Mouse (Mus musculus) neural tube, embryonic 15.5 days (tissue): ENCODE results near the gene Riok1. TPM values are rescaled to one million over a fixed set of nuclear protein-coding genes. Genes with fewer than 3 reads are reported as not detected.

Experiments
- ATAC-seq: fragments of 200-750 bp; cut with Nextera tagmentation; 2 replicates; pipeline ENCODE4 v1.8.0; 2017; ENCODE audit warnings: mild to moderate bottlenecking, moderate TSS enrichment, moderate library complexity; ENCODE audit not compliant: low FRiP score
- H3K27ac ChIP-seq: fragments of 300-500 bp; sonication (generic); replicated peaks from 2 replicates; pipeline ENCODE4 v1.5.1; 2015; ENCODE audit warnings: mild to moderate bottlenecking, inconsistent platforms
- H3K27me3 ChIP-seq: fragments of 300-500 bp; sonication (generic); replicated peaks from 2 replicates; pipeline ENCODE4 v1.6.1; 2015; ENCODE audit warnings: inconsistent platforms
- H3K36me3 ChIP-seq: fragments of 300-500 bp; sonication (generic); 2 replicates; pipeline ENCODE4 v1.6.1; 2015; ENCODE audit warnings: inconsistent platforms
- H3K4me1 ChIP-seq: fragments of 300-500 bp; sonication (generic); 2 replicates; pipeline ENCODE4 v1.6.1; 2015; ENCODE audit warnings: inconsistent platforms
- H3K4me2 ChIP-seq: fragments of 300-500 bp; sonication (generic); 2 replicates; pipeline ENCODE4 v1.6.1; 2015; ENCODE audit warnings: inconsistent platforms, mild to moderate bottlenecking, moderate library complexity
- H3K4me3 ChIP-seq: fragments of 300-500 bp; sonication (generic); replicated peaks from 2 replicates; pipeline ENCODE4 v1.5.1; 2015; ENCODE audit warnings: mild to moderate bottlenecking, inconsistent platforms
- H3K9ac ChIP-seq: fragments of 300-500 bp; sonication (generic); replicated peaks from 2 replicates; pipeline ENCODE4 v1.6.1; 2015; ENCODE audit warnings: mild to moderate bottlenecking, inconsistent platforms
- H3K9me3 ChIP-seq: fragments of 300-500 bp; sonication (generic); replicated peaks from 2 replicates; pipeline ENCODE4 v1.6.1; 2016; ENCODE audit warnings: inconsistent platforms
- WGBS: fragments of 180-500 bp; shearing (Covaris S2); methylation state at CpG from one replicate; pipeline ENCODE4 v1.1.7; 2015; ENCODE audit warnings: mixed read lengths; 5-methylcytosine and 5-hydroxymethylcytosine counted together
- polyA plus RNA-seq: library from polyadenylated mRNA; unstranded; fragments of >200 nt; fragmentation: Nextera tagmentation; extraction: Ambion mirVana; gene quantifications from 2 replicates; pipeline ENCODE4 v1.2.1, GENCODE M21; 2015

Riok1 gene
- polyA plus RNA-seq: 51.7 and 54.4 TPM in 2 replicates

DNA sequence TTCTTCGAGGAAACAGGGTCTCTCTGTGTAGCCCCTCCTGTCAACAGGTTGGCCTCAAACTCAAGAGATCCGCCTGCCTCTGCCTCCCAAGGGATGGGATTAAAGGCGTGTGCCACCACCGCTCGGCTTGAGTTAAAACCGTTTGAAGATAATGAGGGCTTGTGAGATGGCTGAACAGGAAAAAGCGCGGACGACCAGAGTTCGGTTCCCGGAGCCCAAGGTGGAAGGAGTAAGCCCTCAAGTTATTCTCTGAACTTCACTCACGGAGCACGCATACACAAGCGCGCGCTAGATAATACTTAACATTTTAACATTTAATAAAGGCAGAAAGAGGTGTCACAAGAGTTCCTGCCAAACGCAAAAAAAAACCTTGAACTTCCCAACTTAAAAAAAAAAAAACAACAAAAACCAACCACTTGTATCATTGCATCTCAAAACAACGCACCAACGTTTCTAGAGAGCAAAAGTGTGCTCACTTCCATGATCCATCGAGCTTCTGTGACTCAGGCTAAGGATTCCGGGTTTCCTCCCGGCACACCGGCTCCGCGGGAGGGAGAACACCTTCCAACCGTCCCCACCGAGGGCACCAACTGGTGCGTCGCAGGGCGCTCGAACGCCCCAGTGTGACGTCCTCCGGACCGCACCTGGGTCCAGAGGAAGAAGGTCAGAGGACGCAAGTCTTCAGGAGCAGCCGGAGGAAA lies at the start of gene Riok1:
Riok1 (plus strand) TSS at position 653 of the 701 bp plus-strand sequence.
- peak within 1 kb of the TSS; percentile 88 for H3K27ac ChIP-seq

DNA sequence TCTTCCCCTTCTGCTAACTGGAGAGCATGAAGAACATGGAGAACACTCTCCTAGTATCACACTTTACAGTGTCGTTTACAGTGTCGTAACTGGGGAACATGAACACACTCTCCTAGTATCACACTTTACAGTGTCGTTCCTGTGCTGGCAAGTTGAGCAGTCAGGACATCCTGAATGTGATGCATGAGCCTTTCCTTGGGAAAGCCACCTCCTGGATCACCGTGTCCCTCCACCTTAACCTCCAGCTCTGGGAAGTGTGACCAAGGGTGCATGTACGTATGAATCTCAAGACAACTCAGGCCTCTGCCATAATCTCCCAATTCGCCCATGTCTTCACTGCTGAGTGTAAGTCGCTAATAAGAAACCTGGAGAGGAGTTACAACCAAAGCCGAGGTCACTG lies 47.1 kb upstream of the Riok1 start:
- Histone ChIP-seq H3K36me3 (peaks cover 59% of the 10 kb centered on the region), H3K4me1 (peaks cover 12% of the 10 kb centered on the region), H3K27me3 (no peaks in the 10 kb centered on the region), H3K9ac (no peak overlapping the region), H3K27ac (no peak overlapping the region), H3K9me3 (no peaks in the 10 kb centered on the region), H3K4me2 (no peak overlapping the region), H3K4me3 (no peak overlapping the region)
- no peak for ATAC-seq
- WGBS: 93% methylated on average over 8 of the region's 8 CpGs

More for the DNA sequence above, at the start of gene Riok1:
- peak; percentile 75 for ATAC-seq
- H3K4me2 ChIP-seq: peak within 1 kb of the TSS; percentile 95
- H3K4me3 ChIP-seq: peak within 1 kb of the TSS; percentile 86
- H3K9ac ChIP-seq: peak within 1 kb of the TSS; percentile 77
- H3K4me1 ChIP-seq: peaks cover 24% of the 10 kb centered on the region
- H3K9me3 ChIP-seq: no peaks in the 10 kb centered on the region
- 10% methylated on average over 37 of the region's 37 CpGs for WGBS
- no peaks in the 10 kb centered on the region for H3K27me3 ChIP-seq
- peaks cover 17% of the 10 kb centered on the region for H3K36me3 ChIP-seq

DNA sequence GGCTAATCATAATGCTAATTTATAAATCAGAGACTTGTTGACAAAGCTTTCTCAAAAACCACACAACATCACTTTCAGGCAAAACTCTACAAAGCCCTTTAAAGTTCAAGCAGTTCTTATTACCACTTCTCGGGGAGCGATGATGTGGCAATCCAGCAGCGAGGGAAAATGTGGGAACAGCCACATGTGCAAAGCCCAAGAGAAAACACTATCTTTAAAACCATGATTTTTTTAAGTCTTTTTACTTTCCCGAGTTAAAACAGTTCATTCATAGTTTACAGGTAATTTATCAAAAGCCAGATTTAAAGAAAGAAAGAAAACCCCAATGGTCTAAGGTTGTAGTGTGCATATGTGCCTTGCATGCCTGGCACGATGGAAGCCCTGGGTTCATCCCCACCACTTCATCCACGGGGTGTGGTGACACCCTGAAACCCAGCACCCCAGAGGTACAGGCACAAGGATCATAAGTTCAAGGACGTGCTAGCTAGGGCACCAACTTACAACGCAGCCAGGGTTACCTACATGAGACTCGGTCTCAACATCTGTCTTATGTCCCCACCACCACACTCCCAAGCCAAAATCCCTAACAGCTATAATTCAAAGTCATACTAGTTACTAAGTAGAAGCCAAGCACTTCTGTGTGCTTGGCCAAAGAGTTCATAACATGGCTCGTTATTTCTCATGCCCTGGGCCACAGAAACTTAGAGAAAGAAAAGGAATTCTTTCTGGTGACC lies 44.0 kb upstream of the Riok1 start:
- no peak for ATAC-seq
- Histone ChIP-seq H3K9me3 (no peaks in the 10 kb centered on the region), H3K27ac (peak overlapping the region; percentile 94; the same call in 1 of the 2 replicates), H3K9ac (peak overlapping the region; percentile 92), H3K36me3 (peaks cover 33% of the 10 kb centered on the region), H3K4me2 (peak overlapping the region; percentile 70), H3K4me3 (peak overlapping the region; percentile 98), H3K27me3 (no peaks in the 10 kb centered on the region), H3K4me1 (peaks cover 14% of the 10 kb centered on the region)
- WGBS: 14% methylated on average over 10 of the region's 10 CpGs

DNA sequence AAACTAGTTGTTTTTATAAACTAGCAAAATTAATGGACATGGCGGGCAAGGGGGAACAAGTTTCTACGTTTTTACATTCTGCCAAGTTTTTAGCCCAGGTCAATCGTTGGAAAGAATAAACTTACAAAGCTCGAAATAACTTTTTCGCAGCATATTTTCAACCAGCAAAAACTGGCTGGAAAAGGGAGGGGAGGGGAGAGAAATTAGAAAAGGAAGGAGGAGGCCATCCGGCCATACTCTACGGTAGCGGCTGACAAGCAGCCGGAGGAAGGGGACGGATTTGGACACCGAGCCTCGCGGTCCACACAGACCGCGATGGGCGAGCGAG lies 43.5 kb upstream of the Riok1 start:
- no peaks in the 10 kb centered on the region for H3K9me3 ChIP-seq
- ATAC-seq: no peak
- H3K27me3 ChIP-seq: no peaks in the 10 kb centered on the region
- WGBS: under 1% methylated on average over 17 of the region's 17 CpGs
- H3K4me2 ChIP-seq: peak overlapping the region; percentile 70
- H3K4me3 ChIP-seq: peak overlapping the region; percentile 98
- H3K36me3 ChIP-seq: peaks cover 29% of the 10 kb centered on the region
- peak overlapping the region; percentile 92 for H3K9ac ChIP-seq
- peak overlapping the region; percentile 94 for H3K27ac ChIP-seq
- peaks cover 14% of the 10 kb centered on the region for H3K4me1 ChIP-seq

DNA sequence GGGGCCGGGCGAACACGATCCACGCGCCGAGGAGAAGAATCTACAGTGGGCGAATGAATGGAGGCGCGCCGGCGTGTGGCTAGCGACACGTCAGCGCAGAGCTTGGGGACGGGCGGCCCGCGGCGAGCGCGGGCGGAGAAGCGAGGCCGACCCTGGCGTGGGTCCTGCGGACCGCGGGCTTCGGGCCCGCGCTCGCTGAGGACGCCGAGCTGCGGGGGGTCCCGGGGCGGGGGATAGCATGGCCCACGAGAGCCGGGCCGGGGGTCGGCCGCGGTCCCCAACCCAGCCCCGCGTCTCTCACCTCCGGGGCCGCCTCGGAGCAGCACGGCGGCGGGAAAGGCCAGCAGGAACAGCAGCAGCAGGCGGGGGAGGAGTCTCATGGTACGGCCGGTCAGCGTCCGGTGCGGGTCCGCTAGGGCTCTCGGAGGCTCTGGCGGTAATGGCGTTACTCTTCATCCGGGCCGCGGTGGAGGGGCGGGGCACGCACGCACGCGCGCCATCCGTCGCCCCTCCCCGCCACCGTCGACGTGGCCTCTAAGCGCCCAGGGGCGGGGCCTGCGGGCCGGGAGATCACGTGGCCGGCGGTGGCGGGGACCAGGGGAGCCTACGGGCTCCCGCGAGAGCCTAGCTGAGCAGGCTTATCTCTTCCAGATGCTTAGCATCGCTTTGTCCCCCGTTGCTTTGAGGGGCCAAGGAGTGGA lies 42.9 kb upstream of the Riok1 start, which contains the start of gene Ssr1:
Ssr1 (minus strand) TSS at position 514 of the 701 bp plus-strand sequence.
- peak within 1 kb of the TSS; percentile 98 for H3K4me3 ChIP-seq
- ATAC-seq: peak; percentile 99
- H3K4me1 ChIP-seq: peaks cover 14% of the 10 kb centered on the region
- peak within 1 kb of the TSS; percentile 92 for H3K9ac ChIP-seq
- WGBS: under 1% methylated on average over 85 of the region's 89 CpGs
- H3K36me3 ChIP-seq: peaks cover 24% of the 10 kb centered on the region
- H3K9me3 ChIP-seq: no peaks in the 10 kb centered on the region
- H3K4me2 ChIP-seq: peak within 1 kb of the TSS; percentile 70
- H3K27ac ChIP-seq: peak within 1 kb of the TSS; percentile 94
- H3K27me3 ChIP-seq: no peaks in the 10 kb centered on the region

DNA sequence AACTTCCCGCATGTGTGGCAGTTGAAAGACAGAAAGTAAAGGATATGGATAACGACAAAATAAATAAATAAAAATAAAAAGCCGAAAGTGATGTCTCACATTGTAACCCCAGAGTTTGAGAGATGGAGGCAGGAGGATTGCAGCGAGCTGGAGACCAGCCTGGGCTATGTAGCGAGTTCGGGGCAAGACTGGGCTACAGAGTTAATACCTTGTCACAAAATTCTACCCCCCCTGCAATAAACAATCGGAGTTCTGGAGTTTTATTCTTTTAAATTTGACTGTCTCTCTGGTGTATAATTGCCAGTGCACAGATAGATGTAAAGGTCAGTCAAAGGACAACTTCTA lies 42.4 kb upstream of the Riok1 start:
- Histone ChIP-seq H3K27ac (peak overlapping the region; percentile 79), H3K36me3 (peaks cover 19% of the 10 kb centered on the region), H3K9me3 (no peaks in the 10 kb centered on the region), H3K4me1 (peaks cover 14% of the 10 kb centered on the region), H3K9ac (peak overlapping the region; percentile 32; the same call in 1 of the 2 replicates), H3K27me3 (no peaks in the 10 kb centered on the region), H3K4me3 (peak overlapping the region; percentile 98), H3K4me2 (peak overlapping the region; percentile 70)
- WGBS: 20% methylated on average over 7 of the region's 7 CpGs
- peak; percentile 59 for ATAC-seq

DNA sequence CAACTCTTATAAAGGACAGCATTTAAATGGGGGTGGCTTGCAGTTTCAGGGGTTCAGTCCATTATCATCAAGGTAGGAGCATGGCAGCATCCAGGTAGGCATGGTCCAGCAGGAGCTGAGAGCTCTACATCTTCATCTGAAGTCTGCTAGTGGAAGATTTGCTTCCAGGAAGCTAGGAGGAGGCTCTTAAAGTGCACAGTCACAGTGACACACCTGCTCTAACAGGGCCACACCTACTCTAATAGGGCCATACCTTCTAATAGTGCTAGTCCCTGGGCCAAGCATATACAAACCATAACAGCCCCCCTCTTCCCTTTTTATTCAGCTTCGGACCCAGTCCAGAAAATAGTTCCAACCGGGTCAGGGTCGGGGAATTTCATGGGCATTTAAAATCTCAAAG lies 37.1 kb upstream of the Riok1 start:
- ATAC-seq: no peak
- no peaks in the 10 kb centered on the region for H3K36me3 ChIP-seq
- H3K27ac ChIP-seq: no peak overlapping the region
- H3K4me1 ChIP-seq: peaks cover 2% of the 10 kb centered on the region; the same call in 1 of the 2 replicates
- WGBS: 79% methylated on average over 3 of the region's 3 CpGs
- 0 out of 2 replicates have a peak, but pooled peaks cover 2% of the 10 kb centered on the region for H3K27me3 ChIP-seq
- no peak overlapping the region for H3K4me2 ChIP-seq
- no peak overlapping the region for H3K9ac ChIP-seq
- H3K9me3 ChIP-seq: no peaks in the 10 kb centered on the region
- no peak overlapping the region for H3K4me3 ChIP-seq

DNA sequence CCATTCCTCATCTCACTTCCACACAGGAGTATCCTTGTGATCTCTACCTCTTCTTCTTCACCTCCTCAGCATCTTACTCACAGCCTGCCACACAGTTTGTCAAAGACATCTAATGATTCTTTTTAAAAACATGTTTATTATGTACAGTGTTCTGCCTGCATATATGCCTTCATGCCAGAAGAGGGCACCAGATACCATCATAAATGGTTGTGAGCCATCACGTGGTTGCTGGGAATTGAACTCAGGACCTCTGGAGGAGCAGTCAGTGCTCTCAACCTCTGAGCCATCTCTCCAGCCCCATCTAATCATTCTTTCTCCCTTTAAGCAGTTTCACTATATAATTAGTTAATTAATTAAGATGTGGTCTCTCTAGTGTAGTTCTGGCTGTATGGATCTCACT lies 34.3 kb upstream of the Riok1 start:
- H3K27ac ChIP-seq: no peak overlapping the region
- 42% methylated on average over 1 of the region's 1 CpGs for WGBS
- H3K36me3 ChIP-seq: no peaks in the 10 kb centered on the region
- H3K27me3 ChIP-seq: 0 out of 2 replicates have a peak, but pooled peaks cover 2% of the 10 kb centered on the region
- no peak overlapping the region for H3K4me3 ChIP-seq
- no peak for ATAC-seq
- H3K4me2 ChIP-seq: no peak overlapping the region
- H3K9ac ChIP-seq: no peak overlapping the region
- H3K9me3 ChIP-seq: no peaks in the 10 kb centered on the region
- no peaks in the 10 kb centered on the region for H3K4me1 ChIP-seq

DNA sequence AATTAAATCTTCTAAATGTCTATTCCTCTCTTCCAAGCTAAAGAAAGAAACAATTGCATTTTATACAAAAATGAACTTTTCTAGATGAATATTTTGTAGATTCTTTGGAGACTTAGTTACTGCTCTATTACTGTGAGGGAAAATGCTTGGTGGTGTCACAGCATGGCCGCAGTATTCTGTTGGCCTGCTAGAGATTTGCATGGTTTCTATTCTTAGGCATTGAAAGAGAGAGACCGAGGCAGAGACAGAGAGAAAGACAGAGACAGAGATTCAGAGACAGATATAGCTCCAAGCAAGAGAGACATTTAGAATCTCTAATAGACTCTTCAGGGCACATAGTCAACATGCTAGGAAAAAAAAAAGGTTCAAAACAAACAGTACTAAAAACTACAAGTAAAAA lies 28.8 kb upstream of the Riok1 start:
- ATAC-seq: no peak
- no peak overlapping the region for H3K4me2 ChIP-seq
- no peak overlapping the region for H3K9ac ChIP-seq
- no peak overlapping the region for H3K4me3 ChIP-seq
- H3K36me3 ChIP-seq: no peaks in the 10 kb centered on the region
- 91% methylated on average over 2 of the region's 2 CpGs for WGBS
- no peaks in the 10 kb centered on the region for H3K27me3 ChIP-seq
- H3K4me1 ChIP-seq: no peaks in the 10 kb centered on the region
- no peak overlapping the region for H3K27ac ChIP-seq
- no peaks in the 10 kb centered on the region for H3K9me3 ChIP-seq

DNA sequence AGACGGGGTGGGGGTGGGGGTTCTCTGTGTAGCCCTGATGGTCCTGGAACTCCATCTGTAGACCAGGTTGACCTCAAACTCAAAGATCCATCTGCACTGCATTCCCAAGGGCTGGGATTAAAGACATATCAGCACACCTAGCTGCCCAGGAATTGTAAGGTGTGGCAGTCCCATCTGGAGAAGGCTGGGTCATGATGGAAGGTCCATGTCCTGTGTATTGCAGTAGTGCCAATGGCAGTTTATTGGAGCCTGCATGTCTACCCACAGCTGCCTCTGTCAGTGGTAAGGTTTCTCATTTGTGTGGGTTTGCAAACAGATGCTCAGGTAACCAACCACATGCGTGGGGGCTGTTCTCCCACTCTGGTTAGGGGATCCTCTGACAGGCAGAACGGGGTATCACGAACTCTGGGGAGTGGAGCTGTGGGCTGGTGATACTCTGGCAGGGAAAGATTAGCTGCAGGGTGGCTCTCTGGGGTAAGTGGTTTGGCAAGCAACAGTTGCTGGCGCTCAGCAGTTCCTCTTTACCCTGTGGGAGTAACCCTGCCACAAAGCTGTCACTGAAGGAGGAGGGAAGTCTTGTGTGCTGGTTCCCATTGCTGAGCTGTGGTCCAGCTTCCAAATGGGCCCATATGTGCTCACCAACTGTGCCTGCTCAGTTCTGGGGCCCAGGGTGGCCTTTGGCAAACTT lies 26.9 kb upstream of the Riok1 start:
- H3K9ac ChIP-seq: no peak overlapping the region
- no peaks in the 10 kb centered on the region for H3K4me1 ChIP-seq
- no peak for ATAC-seq
- no peak overlapping the region for H3K27ac ChIP-seq
- no peaks in the 10 kb centered on the region for H3K36me3 ChIP-seq
- H3K27me3 ChIP-seq: no peaks in the 10 kb centered on the region
- H3K9me3 ChIP-seq: no peaks in the 10 kb centered on the region
- H3K4me2 ChIP-seq: no peak overlapping the region
- no peak overlapping the region for H3K4me3 ChIP-seq
- 78% methylated on average over 5 of the region's 5 CpGs for WGBS

DNA sequence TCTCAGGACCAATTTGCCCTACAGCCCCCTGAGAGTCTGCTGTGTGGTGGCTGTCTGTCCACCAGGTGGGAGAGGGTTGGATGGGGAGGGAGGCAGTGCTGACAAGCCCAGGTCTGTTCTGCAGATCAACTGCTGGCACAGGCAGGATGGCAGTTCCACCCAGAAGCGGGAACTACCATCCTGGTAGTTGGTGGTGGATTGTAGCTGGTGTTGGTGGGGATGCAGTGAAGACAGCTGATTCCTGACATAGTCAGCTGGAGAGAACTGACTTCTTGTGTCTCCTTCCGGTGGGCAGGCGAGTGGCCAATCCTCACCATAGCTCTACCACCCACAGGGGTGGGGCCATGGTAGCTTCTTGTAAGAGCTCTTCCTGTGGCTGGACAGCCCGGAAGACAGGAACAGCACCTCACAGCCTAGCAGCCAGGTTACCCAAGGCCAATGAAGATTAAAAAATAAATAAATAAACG lies 26.3 kb upstream of the Riok1 start:
- WGBS: 79% methylated on average over 5 of the region's 5 CpGs
- ATAC-seq: no peak
- no peak overlapping the region for H3K27ac ChIP-seq
- no peak overlapping the region for H3K9ac ChIP-seq
- H3K4me1 ChIP-seq: no peaks in the 10 kb centered on the region
- no peaks in the 10 kb centered on the region for H3K27me3 ChIP-seq
- no peaks in the 10 kb centered on the region for H3K9me3 ChIP-seq
- no peak overlapping the region for H3K4me2 ChIP-seq
- H3K36me3 ChIP-seq: no peaks in the 10 kb centered on the region
- H3K4me3 ChIP-seq: no peak overlapping the region
